Mouse (Mus musculus) hindbrain, postnatal 0 days (tissue): ENCODE measurements at regions not wholly inside any gene's neighbourhood (a gene's known extent, or its start where the extent isn't known, plus 50 kb on each side); places are given as distances from the start of the nearest gene placed in this dataset.
A peak's percentile ranks its signal among the peaks of the same experiment; 100 is the strongest.

Source experiments
- ATAC-seq: fragments of 200-750 bp; cut with Nextera tagmentation; 2 replicates; pipeline ENCODE4 v1.8.0; 2017; ENCODE audit warnings: mild to moderate bottlenecking, moderate TSS enrichment, moderate library complexity
- DNase-seq: peaks from one replicate; pipeline ENCODE4 v3.0.0-alpha.2; 2015; ENCODE audit warnings: low spot score
- H3K27ac ChIP-seq: fragments of 300-500 bp; sonication (generic); 2 replicates; pipeline ENCODE4 v1.5.1; 2014; ENCODE audit warnings: mild to moderate bottlenecking
- H3K27me3 ChIP-seq: fragments of 300-500 bp; sonication (generic); 2 replicates; pipeline ENCODE4 v1.6.1; 2014; ENCODE audit warnings: low read length, mixed read lengths; ENCODE audit not compliant: insufficient read depth
- H3K36me3 ChIP-seq: fragments of 300-500 bp; sonication (generic); 2 replicates; pipeline ENCODE4 v1.6.1; 2014; ENCODE audit warnings: low read length, mixed read lengths; ENCODE audit not compliant: insufficient read depth
- H3K4me1 ChIP-seq: fragments of 300-500 bp; sonication (generic); 2 replicates; pipeline ENCODE4 v1.6.1; 2014; ENCODE audit warnings: antibody characterized with exemption, low read length, mixed read lengths; ENCODE audit not compliant: insufficient read depth
- H3K4me2 ChIP-seq: fragments of 300-500 bp; sonication (generic); 2 replicates; pipeline ENCODE4 v1.6.1; 2014; ENCODE audit warnings: low read depth, mild to moderate bottlenecking, low read length, moderate library complexity, mixed read lengths
- H3K4me3 ChIP-seq: fragments of 300-500 bp; sonication (generic); 2 replicates; pipeline ENCODE4 v1.5.1; 2014; ENCODE audit warnings: low read length
- H3K9ac ChIP-seq: fragments of 300-500 bp; sonication (generic); replicated peaks from 2 replicates; pipeline ENCODE4 v1.6.1; 2014; ENCODE audit warnings: mild to moderate bottlenecking, low read length, moderate library complexity, mixed read lengths
- H3K9me3 ChIP-seq: fragments of 300-500 bp; sonication (generic); 2 replicates; pipeline ENCODE4 v1.6.1; 2016; ENCODE audit warnings: low read length, mixed read lengths
- CTCF ChIP-seq: IDR thresholded peaks from 2 replicates; pipeline ENCODE4 v1.5.1; 2016; ENCODE audit warnings: antibody characterized with exemption, control low read depth, low read depth
- WGBS: fragments of 180-500 bp; shearing (Covaris S2); extraction: QIAGEN DNeasy Blood & Tissue Kit; methylation state at CpG from one replicate; pipeline ENCODE4 v1.1.7; 2014; 5-methylcytosine and 5-hydroxymethylcytosine counted together

DNA sequence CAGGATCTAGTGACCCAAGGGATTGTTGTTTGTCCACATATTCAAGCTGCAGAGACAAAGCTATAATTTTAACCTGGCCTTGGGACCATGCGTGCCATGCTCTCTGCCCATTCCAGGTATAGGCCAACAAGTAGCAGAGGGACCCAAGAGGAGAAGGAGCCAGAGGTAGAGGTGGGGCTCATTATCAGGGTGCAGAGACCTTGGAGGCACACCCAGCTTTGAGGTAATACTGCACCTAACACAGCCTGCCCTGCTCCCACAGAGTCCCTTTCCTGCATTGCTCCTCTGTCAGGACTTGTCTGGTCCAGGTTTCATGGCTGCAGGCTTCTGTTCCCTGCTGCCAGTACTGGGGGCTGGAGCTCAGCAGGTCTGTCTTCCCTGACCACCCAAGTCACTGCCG lies 108.4 kb upstream of the Med13l start:
- Histone ChIP-seq H3K27me3 (no peaks in the 10 kb centered on the region), H3K4me3 (no peak overlapping the region), H3K4me2 (no peak overlapping the region), H3K36me3 (no peaks in the 10 kb centered on the region), H3K9me3 (no peaks in the 10 kb centered on the region), H3K9ac (no peak overlapping the region), H3K4me1 (no peaks in the 10 kb centered on the region), H3K27ac (no peak overlapping the region)
- 80% methylated on average over 2 of the region's 2 CpGs for WGBS
- no peak for TF ChIP-seq CTCF
- no peak for DNase-seq
- ATAC-seq, result no peak

DNA sequence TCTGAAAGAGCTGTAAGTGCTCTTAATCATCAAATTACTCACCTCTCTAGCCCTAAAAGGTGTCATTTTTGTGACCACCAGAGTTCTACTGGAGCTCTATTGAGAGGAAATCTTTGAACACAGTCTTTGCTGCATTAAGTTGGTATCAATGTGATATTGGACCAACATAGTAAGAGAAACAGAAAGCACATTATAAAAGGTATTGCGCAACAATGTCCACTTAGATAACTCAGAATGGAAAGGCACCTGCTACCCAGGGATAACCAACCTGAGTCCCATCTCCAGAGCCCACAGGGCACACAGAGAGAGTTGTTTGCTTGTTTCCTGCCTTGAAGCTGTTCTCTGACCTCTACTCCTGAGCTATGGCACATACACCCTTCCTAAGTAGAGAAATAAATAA lies 106.4 kb upstream of the Med13l start:
- 100% methylated on average over 1 of the region's 1 CpGs for WGBS
- no peak for ATAC-seq

DNA sequence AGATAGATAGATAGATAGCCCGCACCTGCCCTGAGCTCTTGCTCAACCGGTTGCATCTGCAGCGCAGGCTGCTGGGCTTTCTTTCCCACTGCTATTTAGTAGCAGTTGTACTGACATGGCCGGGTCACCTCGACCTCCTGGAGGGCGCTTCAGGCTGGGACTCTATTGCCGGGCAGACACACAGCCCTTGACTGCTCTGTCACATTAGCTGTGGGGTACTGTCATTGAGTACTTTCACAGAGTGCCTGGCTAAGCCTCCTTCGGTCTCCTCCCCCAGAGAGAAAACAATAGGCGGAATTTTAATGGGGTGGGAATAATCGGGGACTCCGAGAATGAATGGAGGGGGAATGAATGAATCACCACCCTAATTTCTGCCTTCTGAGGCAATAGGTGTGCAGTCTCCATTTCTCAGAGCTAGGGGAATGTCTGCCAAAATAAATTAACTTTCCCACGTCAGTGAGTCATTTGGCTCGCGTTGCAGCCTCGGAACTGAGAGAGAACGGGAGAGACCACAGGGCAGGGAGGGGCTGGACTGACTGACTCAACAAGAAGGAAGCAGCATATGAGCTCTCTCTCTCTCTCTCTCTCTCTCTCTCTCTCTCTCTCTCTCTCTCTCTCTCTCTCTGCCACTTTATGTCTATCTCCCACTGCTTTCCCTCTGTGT lies 101.6 kb upstream of the Med13l start:
- H3K36me3 ChIP-seq, result no peaks in the 10 kb centered on the region
- ATAC-seq, result peak; percentile 69
- no peak for TF ChIP-seq CTCF
- H3K4me2 ChIP-seq, result peak overlapping the region; percentile 56
- WGBS, result 3% methylated on average over 16 of the region's 16 CpGs
- no peaks in the 10 kb centered on the region for H3K9me3 ChIP-seq
- no peaks in the 10 kb centered on the region; the same call in 1 of the 2 replicates for H3K27me3 ChIP-seq
- peaks cover 8% of the 10 kb centered on the region; the same call in 1 of the 2 replicates for H3K4me1 ChIP-seq
- H3K9ac ChIP-seq, result no peak overlapping the region
- DNase-seq, result peak; percentile 71
- no peak overlapping the region for H3K27ac ChIP-seq
- H3K4me3 ChIP-seq, result peak overlapping the region; percentile 21

More for the DNA sequence above, 106.4 kb upstream of the Med13l start:
- Histone ChIP-seq H3K4me2 (no peak overlapping the region), H3K9me3 (no peaks in the 10 kb centered on the region), H3K36me3 (no peaks in the 10 kb centered on the region), H3K4me1 (peaks cover 5% of the 10 kb centered on the region; the same call in 1 of the 2 replicates), H3K27ac (no peak overlapping the region), H3K4me3 (no peak overlapping the region), H3K9ac (no peak overlapping the region), H3K27me3 (no peaks in the 10 kb centered on the region; the same call in 1 of the 2 replicates)
- TF ChIP-seq CTCF, result no peak
- DNase-seq, result no peak

DNA sequence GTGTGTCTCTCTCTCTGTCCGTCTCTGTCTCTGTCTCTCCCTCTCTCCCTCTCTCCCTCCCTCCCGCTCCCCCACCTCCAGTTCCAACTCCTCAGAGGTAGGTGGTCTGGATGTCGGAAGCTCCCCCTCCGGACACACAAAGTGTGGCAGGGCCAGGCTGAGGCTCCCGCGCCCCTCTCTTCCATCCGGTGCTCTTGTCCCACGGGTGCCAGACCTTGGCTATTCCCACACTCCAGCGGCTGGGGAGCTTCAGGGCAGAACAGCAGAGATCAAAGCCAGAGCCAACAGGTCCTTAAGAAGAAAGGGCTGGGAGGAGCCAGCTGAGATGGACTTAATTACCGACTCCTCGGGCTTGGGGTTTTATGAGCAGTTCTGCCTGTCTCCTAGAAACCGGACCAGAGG lies 101.1 kb upstream of the Med13l start:
- peak; percentile 16; the same call in 1 of the 2 replicates for TF ChIP-seq CTCF

DNA sequence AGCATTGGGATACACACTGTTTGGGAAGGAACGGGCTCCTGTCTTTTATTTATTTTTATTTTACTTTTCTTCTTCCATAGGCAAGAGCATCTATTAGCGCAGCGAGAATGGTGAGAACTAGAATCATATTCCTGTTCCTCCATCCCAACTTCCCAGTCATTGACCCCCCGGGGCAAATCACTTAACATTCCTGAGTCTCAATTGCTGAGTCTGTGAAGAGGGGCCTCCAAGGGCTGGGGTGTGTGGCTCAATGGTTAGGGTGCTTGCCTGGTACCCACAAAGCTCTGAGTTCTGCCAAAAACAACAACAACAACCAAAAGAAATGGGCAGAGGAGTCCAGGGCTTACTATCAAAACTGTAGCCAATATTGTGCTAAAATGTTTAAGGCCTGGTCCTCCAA lies 98.5 kb upstream of the Med13l start:
- no peaks in the 10 kb centered on the region for H3K9me3 ChIP-seq
- no peak for DNase-seq

More for the DNA sequence above, 101.1 kb upstream of the Med13l start:
- Histone ChIP-seq H3K36me3 (no peaks in the 10 kb centered on the region), H3K4me3 (peak overlapping the region; percentile 21), H3K4me2 (peak overlapping the region; percentile 56), H3K27ac (no peak overlapping the region), H3K9me3 (no peaks in the 10 kb centered on the region), H3K9ac (no peak overlapping the region), H3K27me3 (no peaks in the 10 kb centered on the region; the same call in 1 of the 2 replicates), H3K4me1 (peaks cover 8% of the 10 kb centered on the region; the same call in 1 of the 2 replicates)
- peak; percentile 79 for ATAC-seq
- DNase-seq, result peak; percentile 57
- 4% methylated on average over 12 of the region's 12 CpGs for WGBS

DNA sequence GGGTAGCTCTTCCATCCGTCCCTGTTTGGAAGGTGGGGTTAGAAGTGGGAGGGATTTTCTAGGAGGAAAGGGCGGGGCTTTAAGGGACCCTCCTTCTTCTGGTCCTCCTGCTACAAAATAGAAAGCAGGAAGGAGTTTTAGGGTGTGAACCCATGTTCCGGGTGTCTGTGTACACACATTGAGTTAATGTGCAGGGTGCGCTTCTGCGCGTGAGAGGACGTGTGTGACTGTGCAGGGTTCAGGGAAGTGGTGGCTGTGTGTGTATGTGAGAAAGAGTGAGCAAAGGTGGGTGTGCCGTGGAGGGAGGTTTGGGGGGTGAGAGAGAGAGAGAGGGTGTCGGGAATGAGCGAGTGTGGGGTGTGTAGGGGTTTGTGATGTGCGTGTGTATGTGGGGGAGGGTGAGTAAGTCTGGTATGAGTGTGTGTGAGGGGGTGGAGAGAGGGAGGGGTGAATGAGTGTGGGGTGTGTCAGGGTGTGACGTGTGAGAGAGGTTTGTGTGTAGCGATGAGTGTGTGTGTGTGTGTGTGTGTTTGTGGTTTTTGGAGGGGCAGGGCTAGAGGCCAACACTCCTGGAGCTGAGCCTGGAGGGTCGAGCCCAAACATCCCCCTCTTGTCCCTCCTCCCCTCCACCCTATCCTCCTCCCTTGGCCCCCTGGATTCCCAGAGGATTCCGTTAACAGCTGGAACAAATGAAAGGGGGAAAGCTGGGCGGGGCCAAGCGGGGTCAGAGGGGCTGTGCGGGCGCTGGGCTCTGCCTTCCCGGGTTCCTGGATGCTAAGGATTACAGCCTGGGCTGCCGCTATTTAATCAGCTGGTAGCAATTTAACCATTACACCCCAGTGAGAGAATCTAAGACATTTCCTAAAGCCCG lies 95.3 kb upstream of the Med13l start:
- 0 out of 2 replicates have a peak, but pooled peaks have one; percentile 56 for ATAC-seq
- Histone ChIP-seq H3K4me1 (peaks cover 6% of the 10 kb centered on the region; the same call in 1 of the 2 replicates), H3K27me3 (no peaks in the 10 kb centered on the region), H3K9me3 (no peaks in the 10 kb centered on the region), H3K36me3 (no peaks in the 10 kb centered on the region), H3K4me2 (peak overlapping the region; percentile 43), H3K27ac (no peak overlapping the region), H3K9ac (0 out of 2 replicates have a peak overlapping the region, but pooled peaks have one; percentile 19), H3K4me3 (no peak overlapping the region)
- 11% methylated on average over 21 of the region's 22 CpGs for WGBS
- DNase-seq, result no peak
- no peak for TF ChIP-seq CTCF

More for the DNA sequence above, 98.5 kb upstream of the Med13l start:
- no peak for ATAC-seq
- Histone ChIP-seq H3K4me1 (peaks cover 14% of the 10 kb centered on the region; the same call in 1 of the 2 replicates), H3K27ac (no peak overlapping the region), H3K27me3 (no peaks in the 10 kb centered on the region; the same call in 1 of the 2 replicates), H3K36me3 (no peaks in the 10 kb centered on the region), H3K9ac (no peak overlapping the region), H3K4me3 (no peak overlapping the region), H3K4me2 (no peak overlapping the region)
- TF ChIP-seq CTCF, result no peak
- WGBS, result 74% methylated on average over 4 of the region's 4 CpGs
